Mouse (Mus musculus) heart, postnatal 0 days (tissue): ENCODE data around the gene Camk1g.

Source experiments
- CTCF ChIP-seq: IDR thresholded peaks from 2 replicates; pipeline ENCODE4 v1.5.1; 2016; ENCODE audit warnings: antibody characterized with exemption, control low read depth, low read depth
- EP300 ChIP-seq: IDR thresholded peaks from 2 replicates; pipeline ENCODE4 v1.6.1; 2016; ENCODE audit warnings: antibody characterized with exemption, low read depth

GRCm38 (mm10) chr1:193414067-193414466 lies 44.0 kb upstream of the Camk1g start:
- no peak for TF ChIP-seq EP300
- TF ChIP-seq CTCF = no peak
